Mouse (Mus musculus): Measurements from ENCODE around the gene Chchd6. TPM values are rescaled to one million over a fixed set of nuclear protein-coding genes. Genes with fewer than 3 reads are reported as not detected.

Chchd6 gene
- polyA plus RNA-seq, 1 experiment from 2014 or later, result 174 TPM

DNA sequence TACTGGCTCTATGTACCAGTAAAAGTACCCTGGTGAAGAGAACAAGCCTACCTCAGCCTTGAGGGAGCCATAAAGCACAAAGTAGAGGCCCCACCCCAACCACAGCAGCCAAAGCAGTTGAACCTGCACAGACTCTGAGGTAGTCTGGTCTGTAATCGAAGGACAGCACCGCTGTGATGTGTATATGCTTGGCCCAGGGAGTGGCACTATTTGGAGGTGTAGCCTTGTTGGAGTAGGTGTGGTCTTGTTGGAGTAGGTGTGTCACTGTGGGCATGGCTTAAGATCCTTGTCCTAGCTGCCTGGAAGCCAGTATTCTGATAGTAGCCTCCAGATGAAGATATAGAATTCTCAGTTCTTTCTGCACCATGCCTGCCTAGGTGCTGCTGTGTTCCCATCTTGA, 203.2 kb downstream of the Chchd6 start:
- no peak overlapping the region for H3K9ac ChIP-seq (replicated peaks)
- no peak overlapping the region for H3K27ac ChIP-seq (replicated peaks)
- H3K4me2 ChIP-seq, result no peak overlapping the region
- no peaks in the 10 kb centered on the region for H3K9me3 ChIP-seq (replicated peaks)
- no peaks in the 10 kb centered on the region for H3K36me3 ChIP-seq
- H3K4me1 ChIP-seq, result no peaks in the 10 kb centered on the region
- ATAC-seq (ENCODE audit: low FRiP score), result no peak
- 98% methylated on average over 2 of the region's 2 CpGs for WGBS
- no peak overlapping the region for H3K4me3 ChIP-seq (replicated peaks)
- H3K27me3 ChIP-seq (replicated peaks), result no peaks in the 10 kb centered on the region

DNA sequence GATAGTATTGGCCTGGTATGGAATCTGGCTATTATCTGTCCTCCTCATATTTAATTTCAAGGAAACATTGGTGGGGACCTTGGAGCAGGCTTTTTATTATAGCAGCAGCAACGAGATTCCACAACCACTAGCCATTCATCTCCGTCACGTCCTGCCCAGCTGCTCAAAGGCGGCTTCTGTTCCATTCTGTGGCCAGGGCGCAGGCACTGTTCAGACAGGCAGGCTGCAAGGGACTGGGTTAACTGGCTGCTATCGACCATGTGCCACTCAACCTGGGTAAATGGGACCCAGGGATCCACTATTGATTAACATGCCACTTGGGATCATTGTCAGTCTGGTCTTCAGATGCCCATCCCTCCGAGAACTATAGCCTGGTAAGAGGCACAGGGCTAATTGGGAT, 205.7 kb downstream of the Chchd6 start:
- 42% methylated on average over 7 of the region's 7 CpGs for WGBS
- Histone ChIP-seq H3K4me2 (no peak overlapping the region), H3K9me3 (replicated peaks) (no peaks in the 10 kb centered on the region), H3K27ac (replicated peaks) (no peak overlapping the region), H3K4me1 (no peaks in the 10 kb centered on the region), H3K36me3 (no peaks in the 10 kb centered on the region), H3K4me3 (replicated peaks) (no peak overlapping the region), H3K27me3 (replicated peaks) (no peaks in the 10 kb centered on the region), H3K9ac (replicated peaks) (no peak overlapping the region)
- no peak for ATAC-seq (ENCODE audit: low FRiP score)

DNA sequence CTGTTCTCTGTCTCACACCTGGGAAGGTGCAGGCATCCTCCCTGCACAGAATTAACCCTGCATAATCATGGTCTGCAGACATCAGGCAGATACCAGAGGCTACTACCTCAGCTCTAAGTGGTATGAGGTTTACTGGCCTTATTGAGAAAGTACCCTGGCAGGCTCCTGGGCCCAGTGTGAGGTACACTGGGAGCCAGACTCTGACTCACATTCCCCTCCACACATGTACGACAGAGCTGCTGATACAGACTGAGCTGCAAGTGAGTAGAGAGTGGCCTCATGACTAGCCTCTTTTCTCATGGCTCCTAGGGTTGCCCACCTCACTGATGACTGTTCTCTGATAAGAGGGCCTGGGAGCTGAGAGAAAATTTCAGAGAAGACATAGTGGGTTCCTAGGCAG, 208.5 kb downstream of the Chchd6 start:
- no peak overlapping the region for H3K4me3 ChIP-seq (replicated peaks)
- no peak overlapping the region for H3K9ac ChIP-seq (replicated peaks)
- H3K27me3 ChIP-seq (replicated peaks), result no peaks in the 10 kb centered on the region
- H3K9me3 ChIP-seq (replicated peaks), result no peaks in the 10 kb centered on the region
- no peak for ATAC-seq (ENCODE audit: low FRiP score)
- H3K27ac ChIP-seq (replicated peaks), result no peak overlapping the region
- H3K4me1 ChIP-seq, result no peaks in the 10 kb centered on the region
- WGBS, result 85% methylated on average over 1 of the region's 1 CpGs
- H3K4me2 ChIP-seq, result no peak overlapping the region
- peaks cover 2% of the 10 kb centered on the region; the same call in 1 of the 2 replicates for H3K36me3 ChIP-seq

DNA sequence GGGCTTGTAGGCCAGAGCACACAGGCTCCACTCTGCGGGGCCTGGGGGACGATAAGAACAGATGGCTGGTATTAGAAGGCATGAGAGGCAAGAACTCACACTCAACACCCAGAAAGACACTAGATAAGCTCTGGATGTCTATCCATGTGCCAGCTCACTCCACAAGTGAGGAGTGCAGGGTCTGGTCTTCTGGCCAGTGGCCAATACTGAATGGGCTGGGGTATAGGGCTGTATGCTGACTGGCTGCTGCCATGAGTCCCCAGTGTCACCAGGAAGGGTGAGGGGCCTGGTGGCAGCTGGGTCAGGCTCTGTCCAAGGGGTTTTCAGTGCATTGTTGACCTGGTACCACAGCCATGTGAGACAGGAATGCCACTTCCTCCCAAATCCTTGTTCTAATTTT, 210.8 kb downstream of the Chchd6 start:
- WGBS, result 85% methylated on average over 2 of the region's 2 CpGs
- Histone ChIP-seq H3K4me2 (no peak overlapping the region), H3K4me1 (no peaks in the 10 kb centered on the region), H3K36me3 (peaks cover 2% of the 10 kb centered on the region; the same call in 1 of the 2 replicates), H3K9me3 (replicated peaks) (no peaks in the 10 kb centered on the region), H3K27ac (replicated peaks) (no peak overlapping the region), H3K27me3 (replicated peaks) (no peaks in the 10 kb centered on the region), H3K9ac (replicated peaks) (no peak overlapping the region), H3K4me3 (replicated peaks) (no peak overlapping the region)
- no peak for ATAC-seq (ENCODE audit: low FRiP score)

DNA sequence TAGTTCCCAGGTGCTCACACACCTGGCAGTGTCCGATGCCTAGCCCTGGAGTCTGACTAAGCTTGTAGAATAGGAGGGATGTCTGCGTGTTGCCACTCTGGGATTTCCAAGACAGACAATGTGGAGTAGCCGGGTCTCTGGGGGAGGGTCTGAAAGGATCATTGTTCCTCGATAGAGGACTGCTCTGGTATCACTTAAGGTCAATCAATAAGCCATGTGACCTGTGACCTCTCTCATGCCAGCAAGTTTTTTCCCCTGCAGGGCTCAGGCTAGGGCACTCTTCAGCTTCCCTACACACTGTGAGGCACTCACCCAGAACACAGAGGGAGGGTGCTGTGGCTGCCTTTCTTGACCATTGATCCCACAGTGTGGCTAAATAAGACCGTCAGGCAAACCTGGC, 213.6 kb downstream of the Chchd6 start:
- Histone ChIP-seq H3K27ac (replicated peaks) (no peak overlapping the region), H3K4me3 (replicated peaks) (no peak overlapping the region), H3K36me3 (peaks cover 2% of the 10 kb centered on the region; the same call in 1 of the 2 replicates), H3K9ac (replicated peaks) (no peak overlapping the region), H3K9me3 (replicated peaks) (no peaks in the 10 kb centered on the region), H3K4me1 (no peaks in the 10 kb centered on the region), H3K4me2 (no peak overlapping the region), H3K27me3 (replicated peaks) (no peaks in the 10 kb centered on the region)
- WGBS, result 39% methylated on average over 5 of the region's 5 CpGs
- ATAC-seq (ENCODE audit: low FRiP score), result no peak

DNA sequence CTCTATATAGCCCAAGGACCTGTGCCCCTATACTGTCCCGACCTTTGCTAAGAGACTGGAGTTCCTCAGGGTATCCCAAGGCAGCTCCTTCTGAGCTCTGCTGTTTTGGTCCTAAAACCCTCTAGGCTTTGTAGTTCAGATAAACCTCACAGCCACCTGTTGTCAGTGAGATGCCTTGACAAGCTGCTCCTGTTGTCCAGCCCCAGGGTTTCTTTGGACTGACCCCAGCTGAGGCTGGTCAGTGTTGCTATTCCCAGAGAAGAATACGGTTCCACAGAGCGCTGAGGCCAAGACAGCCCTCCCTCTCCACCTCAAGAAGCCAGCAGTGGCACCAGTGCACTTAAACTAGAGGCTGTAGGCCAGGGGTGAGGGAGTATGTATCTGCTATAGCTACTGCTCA, 214.3 kb downstream of the Chchd6 start:
- Histone ChIP-seq H3K9ac (replicated peaks) (no peak overlapping the region), H3K9me3 (replicated peaks) (no peaks in the 10 kb centered on the region), H3K27me3 (replicated peaks) (no peaks in the 10 kb centered on the region), H3K4me2 (no peak overlapping the region), H3K4me3 (replicated peaks) (no peak overlapping the region), H3K4me1 (no peaks in the 10 kb centered on the region), H3K27ac (replicated peaks) (no peak overlapping the region), H3K36me3 (peaks cover 2% of the 10 kb centered on the region; the same call in 1 of the 2 replicates)
- ATAC-seq (ENCODE audit: low FRiP score), result no peak
- WGBS, result 66% methylated on average over 3 of the region's 3 CpGs

DNA sequence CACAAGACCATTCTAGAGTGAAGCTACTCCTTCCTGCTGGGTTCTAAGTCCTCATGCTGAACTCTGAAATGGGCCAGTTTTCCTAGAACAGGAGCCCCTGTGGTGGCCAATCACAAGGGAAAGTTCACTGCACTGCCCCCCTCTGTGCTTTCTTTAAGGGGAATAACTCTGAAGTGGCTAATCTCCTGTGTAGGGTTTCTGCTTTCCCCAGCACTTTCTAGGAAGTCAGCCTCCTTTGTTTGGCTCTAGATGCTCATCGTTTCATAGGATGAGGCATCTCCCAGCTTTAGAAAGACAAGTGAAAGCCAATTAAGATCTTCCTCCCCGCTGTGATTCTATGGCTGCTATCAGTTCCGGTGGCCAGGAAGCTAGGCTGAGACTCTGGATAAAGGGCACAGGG, 214.7 kb downstream of the Chchd6 start:
- Histone ChIP-seq H3K27me3 (replicated peaks) (no peaks in the 10 kb centered on the region), H3K9ac (replicated peaks) (no peak overlapping the region), H3K27ac (replicated peaks) (no peak overlapping the region), H3K4me2 (no peak overlapping the region), H3K4me3 (replicated peaks) (no peak overlapping the region), H3K4me1 (no peaks in the 10 kb centered on the region), H3K36me3 (peaks cover 2% of the 10 kb centered on the region; the same call in 1 of the 2 replicates), H3K9me3 (replicated peaks) (no peaks in the 10 kb centered on the region)
- no peak for ATAC-seq (ENCODE audit: low FRiP score)
- WGBS, result 29% methylated on average over 3 of the region's 3 CpGs

DNA sequence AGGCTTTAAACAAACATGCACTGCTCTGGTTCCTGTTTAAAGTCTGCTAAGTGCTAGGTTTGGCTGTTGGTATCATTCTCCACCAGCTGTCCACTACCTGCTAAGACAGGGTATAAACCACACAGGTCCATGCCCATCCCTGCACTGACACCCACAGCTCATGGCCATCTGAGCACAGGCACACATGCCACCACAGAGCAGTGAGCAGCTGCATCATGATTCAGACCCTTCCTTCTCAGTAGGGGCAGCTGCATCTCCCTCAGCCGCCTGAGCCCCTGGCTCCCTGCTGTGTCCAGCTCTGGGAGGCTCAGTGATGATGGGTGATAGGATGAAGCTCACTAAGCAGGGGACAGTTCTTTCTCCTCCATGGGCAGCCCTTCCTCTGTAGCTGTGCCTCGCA, 217.2 kb downstream of the Chchd6 start:
- 67% methylated on average over 2 of the region's 2 CpGs for WGBS
- Histone ChIP-seq H3K4me2 (no peak overlapping the region), H3K27me3 (replicated peaks) (no peaks in the 10 kb centered on the region), H3K9ac (replicated peaks) (no peak overlapping the region), H3K27ac (replicated peaks) (no peak overlapping the region), H3K36me3 (peaks cover 2% of the 10 kb centered on the region; the same call in 1 of the 2 replicates), H3K9me3 (replicated peaks) (no peaks in the 10 kb centered on the region), H3K4me1 (no peaks in the 10 kb centered on the region), H3K4me3 (replicated peaks) (no peak overlapping the region)
- ATAC-seq (ENCODE audit: low FRiP score), result no peak

DNA sequence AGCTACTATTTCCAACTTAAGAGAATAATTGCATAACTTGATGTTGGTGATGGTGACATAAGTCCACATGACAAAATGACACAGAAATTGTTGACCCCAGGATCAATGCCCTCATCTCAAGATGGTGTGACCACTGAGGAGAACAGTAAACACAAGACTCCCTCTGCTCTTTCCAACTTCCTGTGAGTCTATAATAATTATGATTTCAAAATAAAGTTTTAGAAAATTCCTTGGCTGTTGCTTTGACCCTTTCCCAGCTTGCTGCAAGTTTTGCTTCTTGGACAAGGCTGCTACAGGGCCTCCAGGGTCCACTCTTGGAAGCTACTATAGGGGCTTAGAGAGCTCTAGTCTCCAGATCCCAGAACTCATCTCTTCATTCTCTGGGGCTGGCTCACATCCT, 226.6 kb downstream of the Chchd6 start:
- H3K36me3 ChIP-seq, result no peaks in the 10 kb centered on the region
- no peak overlapping the region for H3K4me3 ChIP-seq (replicated peaks)
- peaks cover 6% of the 10 kb centered on the region; the same call in 1 of the 2 replicates for H3K27me3 ChIP-seq (replicated peaks)
- H3K27ac ChIP-seq (replicated peaks), result no peak overlapping the region
- no peak overlapping the region for H3K9ac ChIP-seq (replicated peaks)
- no peaks in the 10 kb centered on the region for H3K4me1 ChIP-seq
- no peaks in the 10 kb centered on the region for H3K9me3 ChIP-seq (replicated peaks)
- no peak overlapping the region for H3K4me2 ChIP-seq
- no peak for ATAC-seq (ENCODE audit: low FRiP score)

DNA sequence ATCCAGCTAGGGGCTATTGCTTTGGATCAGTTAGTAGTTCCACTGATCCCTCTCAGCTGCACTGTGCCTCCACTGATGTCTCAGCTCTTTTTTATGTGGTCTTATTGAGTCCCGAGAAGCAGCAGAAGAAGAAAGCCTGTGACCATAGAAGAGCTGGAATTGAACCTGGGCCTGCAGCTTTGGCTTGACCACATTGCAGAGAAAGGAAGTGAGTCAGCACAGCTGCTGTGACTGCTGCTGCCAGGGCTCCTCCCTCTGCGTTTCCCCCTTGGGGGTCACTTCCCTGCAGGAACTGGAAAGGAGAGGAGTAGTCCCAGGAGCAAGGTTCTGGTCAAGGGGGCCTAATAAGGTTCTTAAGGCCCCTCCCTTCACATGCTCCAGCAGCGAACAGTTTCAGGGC, 231.1 kb downstream of the Chchd6 start:
- Histone ChIP-seq H3K4me3 (replicated peaks) (no peak overlapping the region), H3K27me3 (replicated peaks) (peaks cover 6% of the 10 kb centered on the region; the same call in 1 of the 2 replicates), H3K4me1 (peaks cover 28% of the 10 kb centered on the region), H3K27ac (replicated peaks) (no peak overlapping the region), H3K9me3 (replicated peaks) (no peaks in the 10 kb centered on the region), H3K9ac (replicated peaks) (no peak overlapping the region), H3K4me2 (0 out of 2 replicates have a peak overlapping the region, but pooled peaks have one; percentile 98), H3K36me3 (no peaks in the 10 kb centered on the region)
- 66% methylated on average over 3 of the region's 3 CpGs for WGBS
- ATAC-seq (ENCODE audit: low FRiP score), result no peak

DNA sequence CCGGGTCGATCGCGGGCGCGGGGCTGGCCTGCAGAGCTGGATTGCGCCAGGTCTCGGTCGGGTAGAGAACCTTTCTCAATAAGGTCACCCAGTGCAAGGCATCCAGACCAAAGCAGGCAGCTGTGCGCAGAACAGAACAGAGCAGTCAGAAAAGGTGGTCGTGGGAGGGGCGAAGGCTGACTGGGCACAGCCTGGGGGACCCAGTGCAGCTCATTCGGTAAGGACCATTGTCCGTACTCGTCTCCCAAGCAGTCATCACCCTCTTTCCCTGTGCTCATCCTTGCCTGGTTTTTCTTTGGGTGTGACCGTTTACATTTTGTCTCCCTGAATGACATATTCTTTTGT, 232.4 kb downstream of the Chchd6 start:
- peak; percentile 36 for ATAC-seq (ENCODE audit: low FRiP score)
- Histone ChIP-seq H3K27me3 (replicated peaks) (peaks cover 6% of the 10 kb centered on the region; the same call in 1 of the 2 replicates), H3K9me3 (replicated peaks) (no peaks in the 10 kb centered on the region), H3K9ac (replicated peaks) (peak overlapping the region; percentile 69), H3K27ac (replicated peaks) (peak overlapping the region; percentile 65), H3K36me3 (no peaks in the 10 kb centered on the region), H3K4me1 (peaks cover 40% of the 10 kb centered on the region), H3K4me2 (peak overlapping the region; percentile 98), H3K4me3 (replicated peaks) (peak overlapping the region; percentile 93)
- 4% methylated on average over 16 of the region's 16 CpGs for WGBS

DNA sequence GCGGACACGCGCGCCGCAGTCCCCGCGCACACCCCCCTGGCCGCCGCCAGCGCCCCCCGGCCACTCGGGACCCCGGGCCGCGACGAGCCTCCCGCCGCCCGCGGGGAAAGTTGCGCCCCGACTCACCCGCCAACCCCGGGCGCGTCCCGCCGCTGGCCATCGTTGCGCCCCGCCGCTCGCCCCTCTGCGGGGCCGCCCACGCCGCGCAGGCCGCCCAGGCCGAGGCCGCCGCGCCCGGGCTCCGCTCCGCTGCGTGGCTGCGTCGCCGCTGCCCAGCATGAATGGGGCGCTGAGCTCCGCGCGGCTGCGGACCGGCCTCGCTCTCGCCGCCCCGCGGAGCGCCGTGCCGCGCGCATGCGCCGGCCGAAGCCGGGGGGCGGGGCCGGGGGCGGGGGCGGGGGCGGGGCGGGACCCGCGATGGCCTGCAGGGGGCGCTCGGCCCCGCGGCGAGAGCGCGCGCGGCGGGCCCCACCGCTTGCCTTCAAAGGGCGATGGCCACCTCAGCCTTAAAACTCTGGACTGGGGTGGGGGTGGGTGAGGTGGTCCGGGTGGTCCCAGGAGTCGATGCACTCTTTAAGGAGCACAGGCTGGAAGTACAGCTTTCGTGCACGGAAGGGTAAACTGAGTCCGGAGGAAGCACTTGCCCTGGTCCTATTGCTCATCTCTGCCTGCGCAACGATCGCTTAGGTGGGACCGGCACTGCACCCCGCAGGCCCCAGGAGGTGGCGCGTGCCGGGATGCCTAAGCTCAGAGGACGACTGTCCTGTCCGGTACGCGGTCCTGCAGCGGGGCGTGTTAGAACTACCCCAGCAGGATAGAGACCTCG, 233.0 kb downstream of the Chchd6 start, which contains the start of gene Plxna1:
Gene Plxna1, minus strand, starts transcription at position 340 of the 826 bp plus-strand sequence.
- peak; percentile 88 for ATAC-seq (ENCODE audit: low FRiP score)
- Histone ChIP-seq H3K27ac (replicated peaks) (peak within 1 kb of the TSS; percentile 87), H3K4me1 (peaks cover 45% of the 10 kb centered on the region), H3K4me3 (replicated peaks) (peak within 1 kb of the TSS; percentile 93), H3K27me3 (replicated peaks) (peaks cover 6% of the 10 kb centered on the region; the same call in 1 of the 2 replicates), H3K36me3 (no peaks in the 10 kb centered on the region), H3K9me3 (replicated peaks) (no peaks in the 10 kb centered on the region), H3K9ac (replicated peaks) (peak within 1 kb of the TSS; percentile 94), H3K4me2 (peak within 1 kb of the TSS; percentile 98)
- WGBS, result under 1% methylated on average over 89 of the region's 110 CpGs
